Mouse (Mus musculus): ENCODE data around the gene Stra6.

DNA sequence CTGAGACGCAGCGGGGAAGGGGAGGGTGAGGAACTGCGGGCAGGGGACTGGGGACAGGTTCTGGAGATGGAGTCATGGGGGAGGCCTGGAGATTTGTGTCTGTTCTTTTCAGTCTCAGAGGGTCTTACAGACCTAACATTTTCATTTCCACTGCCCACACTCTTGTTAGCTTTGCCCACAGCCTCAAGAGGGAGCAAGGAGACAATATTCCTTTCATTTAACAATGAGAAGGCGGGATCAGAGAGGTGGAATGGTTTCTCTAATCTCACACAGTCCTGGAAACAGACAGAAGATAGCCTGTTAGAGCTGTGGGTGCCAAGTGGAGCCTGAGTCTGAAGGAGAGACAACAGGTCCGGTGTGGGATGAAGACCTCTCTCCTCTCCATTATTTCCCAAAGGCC is 11.7 kb upstream of the Stra6 start:
- TF ChIP-seq POLR2A (IDR thresholded peaks at IDR 0.05; ENCODE audit: extremely low read depth, insufficient read depth, low read length) (no peak), CTCF (IDR thresholded peaks at IDR 0.05; ENCODE audit: low read depth, low read length) (no peak)

All from liver, adult 2 months (tissue).